Mouse (Mus musculus): ENCODE data around the gene Iqsec2.

Iqsec2 gene

DNA sequence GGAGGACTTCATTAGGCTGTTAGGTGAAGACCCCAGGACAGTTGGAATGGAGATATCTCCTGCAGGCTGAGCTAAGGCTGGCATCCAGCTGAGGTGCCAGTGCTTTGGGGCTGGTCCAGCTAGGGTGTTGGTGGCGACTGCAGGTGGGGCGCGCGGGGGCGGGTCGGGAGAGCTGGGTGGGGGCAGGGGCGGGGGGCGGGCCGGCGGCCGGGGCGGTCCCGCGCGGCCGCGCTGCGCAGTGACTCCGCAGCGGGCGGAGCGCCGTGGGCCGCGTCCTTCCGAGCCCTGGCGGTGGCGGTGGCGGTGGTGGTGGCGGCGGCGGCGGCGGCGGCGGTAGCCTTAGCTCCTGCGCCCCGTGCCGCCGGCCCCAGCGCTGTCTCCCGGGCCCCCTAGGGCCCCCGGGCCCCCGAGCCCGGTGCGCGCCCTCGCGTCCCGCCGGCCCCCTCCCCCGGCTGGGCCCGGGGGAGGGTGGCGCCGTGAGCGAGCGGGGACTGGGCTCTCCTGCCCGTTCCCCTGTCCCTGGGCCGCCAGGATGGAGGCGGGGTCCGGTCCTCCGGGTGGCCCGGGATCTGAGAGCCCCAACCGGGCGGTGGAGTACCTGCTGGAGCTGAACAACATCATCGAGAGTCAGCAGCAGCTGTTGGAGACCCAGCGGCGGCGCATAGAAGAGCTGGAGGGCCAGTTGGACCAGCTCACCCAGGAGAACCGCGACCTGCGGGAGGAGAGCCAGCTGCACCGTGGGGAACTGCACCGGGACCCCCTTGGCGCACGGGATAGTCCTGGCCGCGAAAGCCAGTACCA is at the start of gene Iqsec2:
TSS of gene Iqsec2 (plus strand) at position 328 of the 801 bp plus-strand sequence.
- DNase-seq, result peak; percentile 53

DNA sequence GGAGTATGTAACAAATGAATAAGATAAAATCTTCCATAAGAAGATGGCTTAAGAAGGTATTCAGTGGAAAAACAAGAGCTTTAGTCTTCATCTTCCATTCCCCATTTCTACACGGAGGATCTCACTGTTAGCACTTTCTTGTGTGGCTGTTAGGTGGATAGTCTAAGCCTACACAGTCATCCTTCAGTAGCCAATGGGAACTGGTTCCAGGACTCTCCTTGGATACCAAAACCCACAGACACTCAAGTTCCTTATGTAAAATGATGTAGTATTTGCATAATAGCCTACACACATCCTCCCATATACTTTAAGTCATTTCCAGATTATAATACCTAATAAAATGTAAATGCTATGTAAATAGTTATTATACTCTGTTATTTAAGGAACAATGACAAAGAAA is 46.5 kb upstream of the Iqsec2 start:
- DNase-seq, result no peak

DNA sequence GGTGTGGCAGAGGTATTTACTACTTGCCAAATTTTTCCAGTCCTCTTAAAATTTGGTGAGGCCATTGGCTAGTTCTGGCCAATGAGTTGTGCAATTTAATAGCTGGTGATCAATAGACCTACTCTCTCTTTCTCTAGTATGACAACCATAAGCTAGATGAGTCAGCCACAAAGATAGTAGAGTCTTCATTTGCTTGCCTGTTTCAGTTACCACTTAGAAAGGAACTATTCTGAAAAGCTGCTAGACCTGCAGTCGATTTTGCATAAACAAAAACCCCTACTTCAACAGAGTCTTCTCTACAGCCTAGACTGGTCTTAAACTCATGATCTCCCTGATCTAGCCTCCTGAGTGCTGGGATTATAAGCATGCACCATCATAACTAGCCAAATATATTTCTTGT is 22.4 kb upstream of the Iqsec2 start:
- DNase-seq, result no peak

DNA sequence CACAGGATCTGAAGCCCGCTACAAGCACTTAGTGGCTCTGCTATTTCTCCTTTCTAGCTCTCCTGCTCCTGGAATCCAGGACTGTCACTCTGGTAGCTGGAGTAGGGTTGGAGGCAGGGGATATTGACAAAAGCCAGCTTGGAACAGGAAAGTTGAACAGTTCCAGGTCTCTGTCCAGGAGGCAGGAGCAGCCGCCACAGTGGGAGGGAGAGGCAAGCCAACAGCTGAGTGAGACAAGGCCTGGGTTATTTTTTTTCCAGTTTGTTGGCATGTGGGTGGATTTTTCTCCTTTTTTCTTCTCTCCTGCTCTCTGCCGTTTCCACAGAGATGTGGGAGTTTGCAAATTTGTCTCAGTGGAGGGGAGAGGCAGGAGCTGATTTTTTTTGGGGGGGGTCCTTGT is 13.3 kb upstream of the Iqsec2 start:
- DNase-seq, result no peak

DNA sequence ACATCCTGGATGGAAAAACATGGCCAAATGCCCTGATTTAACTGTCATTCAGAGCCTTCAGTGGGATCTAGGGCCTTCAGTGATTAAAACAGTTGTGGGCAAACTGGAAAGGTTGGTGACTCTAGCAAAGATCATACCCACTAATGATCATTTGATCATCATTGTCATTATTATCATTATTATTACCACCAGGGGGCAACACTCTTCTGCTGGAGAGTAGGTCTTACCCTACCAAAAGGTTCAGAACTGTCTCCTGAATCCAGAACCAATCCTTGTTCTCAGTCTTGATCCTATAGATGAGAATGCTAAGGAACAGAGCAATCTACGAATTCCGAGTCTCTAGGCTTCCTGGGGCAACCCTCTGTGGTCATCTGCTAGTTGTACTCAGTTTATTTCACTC is 12.0 kb upstream of the Iqsec2 start:
- DNase-seq, result no peak

DNA sequence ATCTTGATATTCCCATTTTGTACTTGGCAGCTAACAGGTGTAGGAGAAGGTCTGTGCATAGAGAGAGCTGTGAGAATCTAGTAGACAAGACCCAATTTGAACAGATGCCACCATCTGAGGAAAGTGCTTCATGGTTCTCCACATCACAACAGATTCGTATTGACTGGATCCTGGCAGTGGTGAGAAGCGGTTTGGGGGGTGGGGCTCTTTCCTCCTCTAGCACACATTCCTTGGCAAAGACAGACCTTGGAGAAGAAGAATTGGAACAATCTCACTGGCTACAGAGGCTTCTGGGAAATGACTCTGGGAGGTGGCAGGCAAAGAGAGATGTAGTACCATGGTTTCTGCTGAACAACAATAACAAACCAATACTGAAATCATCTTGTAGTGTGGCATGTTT is 8.9 kb upstream of the Iqsec2 start:
- no peak for DNase-seq

DNA sequence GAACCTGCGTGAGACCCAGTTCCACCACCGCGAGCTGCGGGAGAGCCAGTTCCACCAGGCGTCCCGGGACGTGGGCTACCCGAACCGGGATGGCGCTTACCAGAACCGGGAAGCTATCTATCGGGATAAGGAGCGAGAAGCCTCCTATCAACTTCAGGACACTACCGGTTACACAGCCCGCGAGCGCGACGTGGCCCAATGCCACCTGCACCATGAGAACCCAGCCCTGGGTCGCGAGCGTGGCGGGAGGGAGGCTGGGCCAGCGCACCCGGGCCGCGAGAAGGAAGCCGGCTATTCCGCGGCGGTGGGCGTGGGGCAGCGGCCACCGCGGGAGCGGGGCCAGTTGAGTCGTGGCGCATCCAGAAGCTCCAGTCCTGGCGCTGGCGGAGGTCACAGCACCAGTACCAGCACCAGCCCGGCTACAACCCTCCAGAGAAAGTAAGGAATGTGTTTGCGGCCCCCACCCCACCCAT is 710 bp downstream of the Iqsec2 start:
- DNase-seq, result peak; percentile 53

DNA sequence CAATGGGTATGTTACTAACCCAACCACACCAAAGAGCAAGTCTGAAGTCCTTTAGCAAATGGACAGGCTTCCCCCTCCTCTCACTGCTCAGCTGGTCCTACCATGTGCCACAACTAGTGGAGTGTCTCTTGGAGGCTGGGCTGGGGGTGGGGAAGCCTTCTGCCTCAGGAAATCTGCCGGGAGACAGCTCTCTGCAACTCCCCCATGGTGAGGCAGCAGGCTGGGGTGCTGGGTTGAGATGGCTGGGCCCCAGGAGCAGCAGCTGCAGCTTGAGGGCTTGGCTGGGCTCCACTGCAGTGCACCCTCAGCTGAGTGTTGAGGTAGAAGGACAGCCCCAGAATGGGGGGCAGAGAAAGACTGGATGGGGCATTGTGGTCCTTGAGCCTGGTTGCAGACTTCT is 2.1 kb downstream of the Iqsec2 start:
- peak; percentile 75 for DNase-seq

DNA sequence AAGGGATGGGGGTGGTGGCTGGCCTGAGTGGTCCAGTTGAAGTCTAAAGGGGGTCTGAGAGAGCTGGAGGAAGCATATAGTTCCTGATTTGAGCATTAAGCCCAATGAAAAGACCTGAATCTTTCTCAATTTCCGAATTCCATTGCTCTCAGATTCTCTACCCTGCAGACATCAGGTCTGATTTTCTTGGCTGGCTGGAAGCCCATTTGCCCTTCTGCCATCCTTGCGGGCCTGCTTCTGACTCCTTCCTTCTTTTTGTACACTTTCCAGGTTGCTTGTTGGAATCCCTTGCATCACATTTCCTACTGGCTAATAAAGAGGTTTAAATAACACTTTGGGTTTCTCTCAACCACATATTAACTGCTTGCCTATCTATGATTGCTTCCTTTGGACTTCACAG is 2.6 kb downstream of the Iqsec2 start:
- DNase-seq, result peak; percentile 53

DNA sequence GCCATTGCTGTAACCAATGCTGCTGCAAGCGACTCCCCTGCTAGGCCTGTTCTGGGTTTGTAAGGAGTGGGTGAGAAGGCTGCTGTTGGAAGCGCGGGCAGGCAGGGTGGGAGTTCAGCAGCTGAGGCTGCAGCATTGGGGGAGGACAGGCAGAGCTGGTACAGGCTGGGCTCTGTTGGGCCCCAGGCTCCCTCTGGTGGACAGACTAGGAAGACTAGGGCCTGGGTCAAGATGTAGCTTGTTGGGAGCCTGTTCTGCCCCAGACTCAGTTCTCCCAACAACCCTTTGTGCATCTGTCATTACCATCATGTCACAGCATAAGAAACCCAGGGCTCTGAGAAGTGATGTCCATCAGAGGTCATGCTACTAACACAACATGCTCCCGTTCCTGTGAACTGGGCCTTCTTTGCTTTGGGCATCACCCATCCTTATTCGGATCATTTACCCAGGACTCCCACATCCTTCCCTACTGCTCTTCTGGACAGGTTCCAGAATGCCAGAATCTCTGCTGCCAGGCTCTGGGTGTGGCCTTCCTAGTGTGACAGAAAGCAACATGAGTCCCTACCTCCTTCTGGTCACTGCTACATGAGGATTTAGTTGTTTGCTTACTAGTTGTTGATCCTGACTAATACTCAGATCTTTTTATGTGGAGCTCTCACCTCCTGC is 3.5 kb downstream of the Iqsec2 start:
- DNase-seq, result peak; percentile 79

DNA sequence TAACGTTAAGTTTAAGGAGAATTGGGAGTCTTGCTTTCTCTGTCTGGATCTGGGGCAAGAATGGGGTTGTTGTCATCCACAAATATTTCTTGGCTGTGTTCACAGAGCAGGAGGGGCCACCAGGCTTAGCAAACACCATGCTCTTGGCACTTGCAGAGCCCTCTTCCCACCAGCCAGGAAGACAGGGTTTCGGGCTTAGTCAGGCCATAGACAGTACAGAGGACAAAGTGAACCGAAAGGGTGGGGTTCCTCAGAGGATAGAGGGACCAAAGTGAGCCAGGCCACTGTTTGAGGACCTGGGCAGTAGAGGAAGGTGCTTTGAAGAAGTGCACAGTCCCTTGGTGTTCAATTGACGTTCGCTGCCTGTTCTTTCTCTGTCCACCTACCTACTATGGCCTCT is 4.6 kb downstream of the Iqsec2 start:
- peak; percentile 72 for DNase-seq

DNA sequence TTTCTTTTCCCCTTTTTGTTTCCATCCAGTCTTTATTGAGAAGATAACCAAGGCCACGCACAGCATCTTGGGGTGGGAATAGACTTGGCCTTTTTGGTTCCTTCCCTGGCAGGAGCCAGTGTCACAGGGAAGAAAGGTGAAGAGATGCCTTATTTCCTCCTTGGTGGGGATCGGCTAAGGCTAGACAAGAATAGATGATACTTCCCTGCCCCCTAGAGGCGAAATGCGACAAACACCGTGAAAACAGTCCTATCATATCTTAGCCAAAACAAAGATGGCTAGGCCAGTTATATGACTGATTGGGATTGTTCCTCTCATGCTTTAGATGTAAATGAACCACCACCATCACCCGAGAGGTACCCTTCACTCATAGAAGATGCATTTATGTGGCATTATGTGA is 7.6 kb downstream of the Iqsec2 start:
- peak; percentile 43 for DNase-seq

DNA sequence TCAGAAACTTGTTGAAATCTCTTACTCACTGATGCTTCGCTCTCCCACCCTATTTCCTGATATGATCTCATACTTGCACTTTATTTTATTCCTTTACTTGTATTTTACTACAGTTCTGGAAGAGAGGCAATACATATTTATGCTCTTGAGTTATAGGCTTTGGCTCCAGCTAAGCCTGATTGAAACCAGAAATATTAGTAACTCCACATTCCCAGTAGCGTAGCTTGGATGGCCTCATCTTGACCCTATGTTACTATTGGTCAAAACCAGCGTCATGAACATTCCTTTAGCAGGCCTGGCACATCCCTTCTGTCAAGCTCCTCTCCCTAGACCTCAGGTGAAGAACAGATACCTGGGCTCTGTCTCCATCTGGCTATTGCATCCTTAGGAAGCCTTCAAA is 14.2 kb downstream of the Iqsec2 start:
- no peak for DNase-seq

DNA sequence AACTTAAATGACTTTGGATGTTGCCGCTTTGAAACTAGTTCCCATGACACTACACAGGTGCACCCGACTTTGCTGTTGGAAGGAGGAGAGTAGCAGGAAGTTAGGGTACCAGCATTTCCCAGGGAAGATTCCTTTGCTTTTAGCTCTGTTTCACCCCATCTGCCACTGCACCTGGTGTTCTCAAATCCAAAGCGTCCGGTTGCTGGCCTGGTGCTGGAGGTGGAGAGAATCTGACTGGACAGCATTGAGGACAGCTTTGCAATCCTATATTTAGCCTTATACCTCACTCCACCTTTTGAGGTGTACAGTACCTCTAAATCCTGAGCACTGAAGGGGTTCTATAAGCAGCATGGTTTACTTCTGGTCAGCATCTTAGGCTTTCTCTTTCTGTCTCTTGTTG is 17.3 kb downstream of the Iqsec2 start:
- peak; percentile 72 for DNase-seq

DNA sequence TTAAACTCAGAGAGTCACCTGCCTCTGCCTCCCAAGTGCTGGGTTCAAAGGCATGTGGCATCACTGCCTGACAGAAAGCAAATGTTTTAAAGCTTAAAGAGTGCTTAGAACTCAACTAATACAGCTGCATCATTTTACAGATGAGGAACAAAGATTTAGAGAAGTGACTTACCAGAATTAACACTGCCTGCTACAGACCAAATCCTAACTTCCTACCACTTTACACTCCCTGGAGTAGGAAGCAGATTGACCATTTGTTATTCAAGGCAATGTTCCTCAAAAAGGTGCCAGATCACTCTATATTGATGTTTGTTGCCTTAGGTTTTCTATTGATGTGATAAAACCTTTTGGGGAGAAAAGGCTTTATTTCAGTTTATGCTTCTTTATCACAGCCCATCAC is 20.0 kb downstream of the Iqsec2 start:
- no peak for DNase-seq

DNA sequence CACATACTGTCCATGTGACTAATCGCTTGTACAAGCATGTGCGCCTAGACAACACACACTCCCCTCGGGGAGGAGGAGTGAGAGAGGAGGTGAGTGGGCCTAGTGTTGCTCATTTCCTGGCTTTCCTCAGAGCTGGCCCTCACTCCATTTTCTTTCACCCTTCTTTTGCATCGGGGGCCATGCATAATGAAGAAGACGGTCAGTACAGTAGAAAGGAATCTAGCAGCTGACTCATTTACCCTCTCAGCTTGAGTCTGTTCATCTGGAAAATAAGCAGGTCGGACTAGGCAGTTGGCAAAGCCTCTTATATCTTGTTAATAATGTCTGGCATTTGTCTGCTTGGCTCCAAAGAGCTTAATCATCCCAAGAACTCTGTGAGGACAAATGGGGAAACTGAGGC is 22.1 kb downstream of the Iqsec2 start:
- no peak for DNase-seq

DNA sequence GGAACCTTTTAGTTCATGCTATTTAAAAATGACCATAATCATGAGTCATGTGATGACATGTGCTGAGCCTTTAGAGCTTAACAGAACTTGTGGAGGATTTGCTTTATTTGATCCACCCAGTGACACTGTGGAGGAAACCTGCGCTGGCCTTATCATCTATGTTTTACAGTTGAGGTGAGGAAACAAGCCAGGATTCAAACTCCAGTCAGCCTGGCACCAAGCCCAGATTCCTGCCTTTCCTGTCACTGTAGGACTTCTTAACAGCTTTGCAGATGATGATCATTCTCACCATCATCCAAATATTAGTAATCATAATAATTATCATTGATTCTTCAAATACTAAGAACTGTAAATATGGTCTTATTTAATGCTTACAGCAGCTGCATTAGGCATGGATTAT is 24.5 kb downstream of the Iqsec2 start:
- no peak for DNase-seq

DNA sequence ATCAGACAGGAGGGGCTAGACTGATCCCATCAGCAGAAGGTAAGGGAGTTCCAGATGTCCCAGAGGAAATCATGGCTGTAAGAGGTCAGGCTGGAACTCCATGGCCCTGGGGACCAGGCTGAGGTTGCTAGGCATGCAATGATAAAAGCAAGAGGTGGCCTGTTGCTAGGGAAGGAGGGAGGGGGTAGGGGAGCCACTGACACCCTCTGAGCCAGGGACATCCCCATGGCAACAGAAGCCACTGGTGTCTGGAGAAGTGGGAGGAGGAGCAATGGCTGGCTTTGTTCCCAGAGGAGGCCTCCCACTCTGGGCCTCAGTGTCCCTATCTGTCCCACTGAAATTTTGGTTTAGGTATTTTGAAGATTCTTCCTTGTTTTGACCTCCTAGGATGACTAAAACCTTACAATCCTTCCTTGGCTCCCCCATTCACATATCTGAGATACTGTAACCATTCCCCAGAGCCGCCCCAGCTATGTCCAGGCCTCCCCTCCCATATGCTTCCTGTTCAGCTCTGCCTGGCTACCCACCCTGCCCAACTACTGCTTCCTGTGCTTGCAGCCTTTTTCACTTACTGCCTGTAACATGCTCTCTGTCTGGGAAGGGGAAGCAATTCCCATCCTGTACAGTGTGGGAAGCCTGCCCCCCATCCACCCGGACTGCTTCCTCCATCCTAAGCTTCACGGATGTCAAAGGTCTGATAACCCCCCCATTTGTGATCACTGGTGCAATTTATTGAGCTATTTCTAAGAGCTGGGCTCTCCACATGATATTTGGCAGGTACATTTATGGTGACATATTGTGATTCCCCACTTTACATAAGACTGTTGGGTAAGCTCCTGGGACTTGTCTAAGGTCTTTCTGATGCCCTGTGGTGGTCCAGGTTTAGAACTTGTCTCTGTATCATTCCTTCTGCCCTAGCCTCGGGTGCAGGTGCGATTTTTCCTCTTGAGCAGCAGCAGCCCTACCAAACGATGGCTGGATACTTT is 27.3 kb downstream of the Iqsec2 start:
- DNase-seq, result peak; percentile 42

DNA sequence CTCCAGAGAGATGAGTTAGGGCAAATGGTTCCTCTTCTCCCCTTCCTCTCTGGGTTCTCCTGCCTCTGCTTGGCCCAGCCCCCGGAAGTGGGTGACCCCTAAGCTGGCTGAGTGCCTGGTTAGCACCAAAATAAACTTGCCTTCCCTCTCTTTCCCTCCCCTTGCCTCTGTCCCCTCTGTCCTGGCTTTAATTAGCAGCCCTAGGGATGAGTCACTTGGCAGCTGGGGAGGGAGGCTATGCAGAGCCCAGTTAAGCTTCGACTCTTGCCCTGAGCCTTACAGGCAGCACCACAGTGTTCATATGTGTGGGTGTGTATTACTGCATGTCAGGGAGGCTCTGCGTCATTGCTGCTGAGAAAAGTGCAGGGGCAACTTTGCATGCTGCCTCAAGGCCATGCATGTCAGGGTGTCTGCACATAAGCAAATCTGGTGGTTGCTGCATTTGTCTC is 28.4 kb downstream of the Iqsec2 start:
- DNase-seq, result peak; percentile 54

DNA sequence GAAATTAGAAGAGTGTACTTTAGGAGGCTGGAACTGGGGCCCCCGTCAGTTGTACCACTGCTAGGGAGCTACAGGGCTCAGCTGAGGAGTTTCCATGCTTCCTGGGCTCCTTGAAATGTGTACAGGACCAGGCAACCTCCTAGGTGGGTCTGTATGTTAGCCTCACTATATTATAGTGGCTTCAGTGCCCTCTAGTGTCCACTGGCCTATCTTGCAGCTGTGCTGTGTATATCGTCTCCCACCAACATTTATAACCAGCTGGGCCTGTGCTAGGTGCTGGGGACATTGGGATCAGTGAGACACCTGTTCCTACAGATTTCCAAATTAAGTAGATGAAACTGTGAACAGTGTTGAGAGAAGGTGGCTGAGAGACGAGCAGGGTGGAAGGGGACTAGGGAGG is 31.2 kb downstream of the Iqsec2 start:
- DNase-seq, result peak; percentile 67

DNA sequence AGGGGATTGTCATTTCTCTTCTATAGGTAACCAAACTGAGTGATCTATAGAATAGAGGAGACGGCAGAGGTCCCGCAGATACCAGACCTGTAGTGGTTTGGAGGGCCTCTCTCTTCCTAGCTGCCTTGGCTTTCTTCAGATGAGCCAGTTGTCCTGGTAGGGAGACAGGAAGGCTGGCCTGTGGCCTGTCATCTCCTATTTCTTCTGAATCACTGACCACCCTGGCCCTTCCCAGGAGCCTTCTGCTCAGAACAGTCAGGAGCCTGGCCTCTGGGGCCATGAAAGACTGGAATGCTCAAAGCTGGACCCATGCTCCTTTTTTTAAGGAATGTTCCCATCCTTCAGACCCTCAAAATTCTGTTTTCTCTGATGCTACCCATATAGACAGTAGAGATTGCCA is 33.8 kb downstream of the Iqsec2 start:
- DNase-seq, result peak; percentile 87

DNA sequence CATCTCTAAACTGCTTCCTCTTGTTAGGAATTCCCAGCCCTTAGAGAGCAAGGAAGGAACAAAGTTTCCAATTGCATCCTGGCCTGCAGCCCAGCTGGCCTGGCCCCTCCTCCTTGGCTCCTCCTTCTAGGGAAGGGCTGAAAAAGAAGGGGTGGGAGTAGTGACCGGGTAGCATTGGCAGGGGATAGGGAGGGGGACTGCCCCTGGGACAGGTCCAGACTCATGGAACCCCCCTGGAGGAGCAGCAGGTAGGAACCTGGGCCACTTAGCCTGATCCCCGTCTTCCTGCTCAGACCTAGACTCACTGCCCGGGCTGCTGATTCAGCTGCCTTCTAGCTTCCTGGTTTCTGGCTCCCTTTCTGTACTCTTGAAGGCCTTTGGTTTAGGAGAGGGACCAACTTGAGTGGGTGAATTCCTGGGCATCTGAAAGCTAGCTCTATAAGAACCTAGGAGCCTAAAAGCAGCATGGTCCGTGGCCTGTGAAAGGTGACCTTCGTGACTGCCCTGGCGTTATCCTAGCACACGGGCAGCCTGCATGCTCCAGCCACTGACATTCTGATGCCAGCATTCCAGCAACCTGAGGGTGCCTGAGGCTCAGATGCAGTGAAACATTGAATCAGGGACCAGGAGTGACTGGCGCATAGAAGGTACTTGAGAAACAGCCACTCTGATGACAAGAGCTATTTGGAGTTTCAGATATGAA is 34.9 kb downstream of the Iqsec2 start:
- peak; percentile 56 for DNase-seq

All from cerebellum, adult 11-12 months (tissue).